Mouse (Mus musculus) midbrain, embryonic 14.5 days (tissue): ENCODE results near the gene Cyp4f37. TPM values are rescaled to one million over a fixed set of nuclear protein-coding genes. Genes with fewer than 3 reads are reported as not detected.

ENCODE experiments used
- ATAC-seq: fragments of 200-750 bp; cut with Nextera tagmentation; 2 replicates; pipeline ENCODE4 v1.8.0; 2017; ENCODE audit warnings: moderate number of reproducible peaks, moderate library complexity; ENCODE audit not compliant: low FRiP score, low TSS enrichment
- DNase-seq: peaks from one replicate; pipeline ENCODE4 v3.0.0-alpha.2; 2015
- H3K27ac ChIP-seq: fragments of 300-500 bp; sonication (generic); replicated peaks from 2 replicates; pipeline ENCODE4 v1.5.1; 2014; ENCODE audit warnings: mild to moderate bottlenecking, low read depth, low read length, moderate library complexity
- H3K27me3 ChIP-seq: fragments of 300-500 bp; sonication (generic); 2 replicates; pipeline ENCODE4 v1.6.1; 2014; ENCODE audit warnings: low read length, control low read depth, mixed read lengths; ENCODE audit not compliant: control insufficient read depth, insufficient read depth
- H3K36me3 ChIP-seq: fragments of 300-500 bp; sonication (generic); 2 replicates; pipeline ENCODE4 v1.6.1; 2014; ENCODE audit warnings: low read length, control low read depth; ENCODE audit not compliant: control insufficient read depth, insufficient read depth
- H3K4me1 ChIP-seq: fragments of 300-500 bp; sonication (generic); 2 replicates; pipeline ENCODE4 v1.6.1; 2014; ENCODE audit warnings: mild to moderate bottlenecking, antibody characterized with exemption, low read length, control low read depth; ENCODE audit not compliant: control insufficient read depth, insufficient read depth
- H3K4me2 ChIP-seq: fragments of 300-500 bp; sonication (generic); 2 replicates; pipeline ENCODE4 v1.6.1; 2014; ENCODE audit warnings: mild to moderate bottlenecking, low read length, moderate library complexity
- H3K4me3 ChIP-seq: fragments of 300-500 bp; sonication (generic); replicated peaks from 2 replicates; pipeline ENCODE4 v1.5.1; 2014; ENCODE audit warnings: low read depth, low read length
- H3K9ac ChIP-seq: fragments of 300-500 bp; sonication (generic); replicated peaks from 2 replicates; pipeline ENCODE4 v1.6.1; 2014; ENCODE audit warnings: mild to moderate bottlenecking, low read length, moderate library complexity
- H3K9me3 ChIP-seq: fragments of 300-500 bp; sonication (generic); 2 replicates; pipeline ENCODE4 v1.6.1; 2016; ENCODE audit warnings: low read length, control low read depth, mixed read lengths; ENCODE audit not compliant: control insufficient read depth
- WGBS: fragments of 180-500 bp; shearing (Covaris S2); extraction: QIAGEN DNeasy Blood & Tissue Kit; methylation state at CpG from one replicate; pipeline ENCODE4 v1.1.7; 2014; 5-methylcytosine and 5-hydroxymethylcytosine counted together
- polyA plus RNA-seq: library from polyadenylated mRNA; unstranded; fragments of >200 nt; fragmentation: Nextera tagmentation; extraction: Ambion mirVana; gene quantifications from 2 replicates; pipeline ENCODE4 v1.2.1, GENCODE M21; 2014

Gene Cyp4f37
- polyA plus RNA-seq, 1 experiment from 2014 or later = 0.47 TPM

GRCm38 (mm10) chr17:32658246-32658645, 37.1 kb downstream of the Cyp4f37 start:
- Histone ChIP-seq H3K9me3 (no peaks in the 10 kb centered on the region), H3K27ac (no peak overlapping the region), H3K9ac (no peak overlapping the region), H3K4me3 (no peak overlapping the region), H3K4me2 (no peak overlapping the region), H3K36me3 (no peaks in the 10 kb centered on the region), H3K4me1 (no peaks in the 10 kb centered on the region), H3K27me3 (no peaks in the 10 kb centered on the region)
- DNase-seq (no peak), ATAC-seq (no peak)
- WGBS = 85% methylated on average over 1 of the region's 1 CpGs

- ATAC-seq (no peak), DNase-seq (peak; percentile 38)
- Histone ChIP-seq H3K9me3 (no peaks in the 10 kb centered on the region), H3K36me3 (no peaks in the 10 kb centered on the region), H3K9ac (no peak within 1 kb of the TSS), H3K4me3 (no peak within 1 kb of the TSS), H3K4me2 (no peak within 1 kb of the TSS), H3K27ac (no peak within 1 kb of the TSS), H3K4me1 (no peaks in the 10 kb centered on the region), H3K27me3 (no peaks in the 10 kb centered on the region)
- 64% methylated on average over 2 of the region's 2 CpGs for WGBS
These were observed 37.6 kb downstream of the Cyp4f37 start, which contains the start of gene Cyp4f40 for GRCm38 (mm10) chr17:32658712-32659111. Gene Cyp4f40 (plus strand): TSS chr17:32658900.

- no peak overlapping the region for H3K9ac ChIP-seq
- no peak overlapping the region for H3K27ac ChIP-seq
- H3K4me2 ChIP-seq = no peak overlapping the region
- H3K4me1 ChIP-seq = no peaks in the 10 kb centered on the region
- no peak for ATAC-seq
- no peak overlapping the region for H3K4me3 ChIP-seq
- DNase-seq = no peak
- WGBS = 66% methylated on average over 7 of the region's 7 CpGs
- H3K9me3 ChIP-seq = no peaks in the 10 kb centered on the region
- H3K27me3 ChIP-seq = no peaks in the 10 kb centered on the region
- no peaks in the 10 kb centered on the region for H3K36me3 ChIP-seq
These were observed 52.9 kb downstream of the Cyp4f37 start for GRCm38 (mm10) chr17:32673976-32674375.

- 37% methylated on average over 21 of the region's 21 CpGs for WGBS
These were observed 55.0 kb downstream of the Cyp4f37 start for GRCm38 (mm10) chr17:32676040-32676635.

GRCm38 (mm10) chr17:32680404-32680803, 59.3 kb downstream of the Cyp4f37 start:
- DNase-seq = peak; percentile 80
- 27% methylated on average over 2 of the region's 2 CpGs for WGBS
- ATAC-seq = no peak
- Histone ChIP-seq H3K4me3 (no peak overlapping the region), H3K9ac (no peak overlapping the region), H3K9me3 (no peaks in the 10 kb centered on the region), H3K27ac (no peak overlapping the region), H3K4me2 (no peak overlapping the region), H3K27me3 (no peaks in the 10 kb centered on the region), H3K36me3 (no peaks in the 10 kb centered on the region), H3K4me1 (no peaks in the 10 kb centered on the region)

More at GRCm38 (mm10) chr17:32676040-32676635, 55.0 kb downstream of the Cyp4f37 start:
- Histone ChIP-seq H3K36me3 (no peaks in the 10 kb centered on the region), H3K4me2 (peak overlapping the region; percentile 42), H3K9me3 (no peaks in the 10 kb centered on the region), H3K27me3 (no peaks in the 10 kb centered on the region), H3K4me3 (0 out of 2 replicates have a peak overlapping the region, but pooled peaks have one; percentile 2), H3K4me1 (no peaks in the 10 kb centered on the region), H3K9ac (no peak overlapping the region), H3K27ac (no peak overlapping the region)
- peak; percentile 58 for DNase-seq
- no peak for ATAC-seq

GRCm38 (mm10) chr17:32685048-32685750, 64.1 kb downstream of the Cyp4f37 start, which contains the start of gene Cyp4f15:
Gene Cyp4f15 (plus strand): TSS chr17:32685627.
- Histone ChIP-seq H3K27ac (no peak within 1 kb of the TSS), H3K4me3 (no peak within 1 kb of the TSS), H3K36me3 (no peaks in the 10 kb centered on the region), H3K4me2 (no peak within 1 kb of the TSS), H3K4me1 (no peaks in the 10 kb centered on the region), H3K27me3 (no peaks in the 10 kb centered on the region), H3K9me3 (no peaks in the 10 kb centered on the region), H3K9ac (no peak within 1 kb of the TSS)
- ATAC-seq (no peak), DNase-seq (peak; percentile 32)
- WGBS = 18% methylated on average over 7 of the region's 7 CpGs

Other genes with a start within 250 kb of the Cyp4f37 start
- gene Wiz, start 231.9 kb upstream of the Cyp4f37 start, polyA plus RNA-seq = 40.8 and 59.2 TPM in 2 replicates
- gene Rasal3, start 217.7 kb upstream of the Cyp4f37 start, polyA plus RNA-seq = 0.39 and 0.50 TPM in 2 replicates
- not detected in 2 replicates for gene Pglyrp2, start 197.1 kb upstream of the Cyp4f37 start, polyA plus RNA-seq
- 0.67 and 0.82 TPM in 2 replicates for gene Cyp4f39, start 168.6 kb upstream of the Cyp4f37 start, polyA plus RNA-seq
- 10.4 and 10.8 TPM in 2 replicates for gene Cyp4f17, start 115.3 kb upstream of the Cyp4f37 start, polyA plus RNA-seq
- gene Cyp4f16, start 84.8 kb upstream of the Cyp4f37 start, polyA plus RNA-seq = 12.7 and 14.4 TPM in 2 replicates
- not detected in 2 replicates for gene Cyp4f40, start 37.6 kb downstream of the Cyp4f37 start, polyA plus RNA-seq
- 0.78 and 1.3 TPM in 2 replicates for gene Cyp4f15, start 64.3 kb downstream of the Cyp4f37 start, polyA plus RNA-seq
- gene Zfp871, start 167.0 kb downstream of the Cyp4f37 start, polyA plus RNA-seq = 67.6 and 81.3 TPM in 2 replicates
- 43.9 and 54.3 TPM in 2 replicates for gene Zfp811, start 188.6 kb downstream of the Cyp4f37 start, polyA plus RNA-seq
- gene Zfp799, start 209.0 kb downstream of the Cyp4f37 start, polyA plus RNA-seq = 21.4 and 23.7 TPM in 2 replicates